Mouse (Mus musculus) neural tube, embryonic 13.5 days (tissue): ENCODE data around the gene Dffa. TPM values are rescaled to one million over a fixed set of nuclear protein-coding genes. Genes with fewer than 3 reads are reported as not detected.
A peak's percentile ranks its signal among the peaks of the same experiment; 100 is the strongest.

Source experiments
- ATAC-seq: fragments of 200-750 bp; cut with Nextera tagmentation; 2 replicates; pipeline ENCODE4 v1.8.0; 2017; ENCODE audit warnings: low read depth, mild to moderate bottlenecking, moderate TSS enrichment, moderate library complexity
- H3K27ac ChIP-seq: fragments of 300-500 bp; sonication (generic); replicated peaks from 2 replicates; pipeline ENCODE4 v1.5.1; 2015; ENCODE audit warnings: moderate library complexity, mild to moderate bottlenecking, inconsistent platforms
- H3K27me3 ChIP-seq: fragments of 300-500 bp; sonication (generic); 2 replicates; pipeline ENCODE4 v1.6.1; 2015; ENCODE audit warnings: mild to moderate bottlenecking, inconsistent platforms
- H3K36me3 ChIP-seq: fragments of 300-500 bp; sonication (generic); 2 replicates; pipeline ENCODE4 v1.6.1; 2015; ENCODE audit warnings: mild to moderate bottlenecking, inconsistent platforms
- H3K4me1 ChIP-seq: fragments of 300-500 bp; sonication (generic); replicated peaks from 2 replicates; pipeline ENCODE4 v1.6.1; 2015; ENCODE audit warnings: inconsistent platforms
- H3K4me2 ChIP-seq: fragments of 300-500 bp; sonication (generic); 2 replicates; pipeline ENCODE4 v1.6.1; 2015; ENCODE audit warnings: inconsistent platforms, mild to moderate bottlenecking, moderate library complexity
- H3K4me3 ChIP-seq: fragments of 300-500 bp; sonication (generic); 2 replicates; pipeline ENCODE4 v1.5.1; 2015; ENCODE audit warnings: mild to moderate bottlenecking, inconsistent platforms
- H3K9ac ChIP-seq: fragments of 300-500 bp; sonication (generic); 2 replicates; pipeline ENCODE4 v1.6.1; 2015; ENCODE audit warnings: moderate library complexity, mild to moderate bottlenecking, inconsistent platforms
- H3K9me3 ChIP-seq: fragments of 300-500 bp; sonication (generic); 2 replicates; pipeline ENCODE4 v1.6.1; 2016; ENCODE audit warnings: inconsistent platforms
- WGBS: fragments of 180-500 bp; shearing (Covaris S2); methylation state at CpG from one replicate; pipeline ENCODE4 v1.1.7; 2015; 5-methylcytosine and 5-hydroxymethylcytosine counted together
- polyA plus RNA-seq: library from polyadenylated mRNA; unstranded; fragments of >200 nt; fragmentation: Nextera tagmentation; extraction: Ambion mirVana; gene quantifications from 2 replicates; pipeline ENCODE4 v1.2.1, GENCODE M21; 2015

Gene Dffa
- polyA plus RNA-seq, 1 experiment from 2014 or later = 32.8 TPM

DNA sequence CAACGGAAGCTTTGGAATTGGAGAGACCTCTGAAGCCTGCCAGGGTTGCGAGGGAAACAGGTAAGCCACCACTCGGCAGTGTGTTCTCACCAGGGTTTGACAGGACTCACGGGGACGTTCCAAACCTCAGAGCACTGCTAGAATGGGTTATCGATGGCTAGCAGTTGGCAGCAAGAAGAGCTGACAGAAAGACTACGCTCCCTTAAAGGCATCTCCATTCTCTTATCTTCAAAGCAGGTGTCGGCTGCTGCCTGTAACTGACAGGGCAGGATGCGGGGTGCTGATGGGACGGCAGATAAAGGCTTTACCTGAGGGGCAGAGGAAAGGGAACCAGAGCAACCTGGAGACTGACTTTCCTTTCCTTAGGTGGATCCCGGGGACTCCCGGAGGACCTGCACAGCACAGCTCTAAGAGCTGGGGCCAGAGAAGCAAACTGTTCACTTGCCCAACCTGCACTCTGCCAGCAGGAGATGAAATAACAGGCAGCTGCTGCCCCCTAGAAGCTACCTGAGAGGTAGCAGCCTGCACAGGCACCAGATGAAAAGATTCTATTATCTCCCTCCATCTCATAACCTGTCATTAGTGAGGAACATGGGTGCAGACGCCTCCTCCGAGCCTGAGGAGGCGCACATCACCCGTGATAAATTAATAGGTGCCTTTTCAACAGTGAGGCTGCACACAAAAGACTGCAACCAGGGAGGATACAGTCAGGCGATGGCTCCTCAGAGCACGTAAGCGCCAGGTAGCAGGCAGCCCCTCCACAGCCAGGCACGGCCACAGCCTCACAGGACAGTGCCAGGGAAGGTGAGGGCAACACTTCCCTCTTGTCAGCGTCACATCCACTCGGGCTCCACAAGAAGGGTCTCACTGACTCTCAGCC, 37.0 kb upstream of the Dffa start:
- WGBS = 82% methylated on average over 22 of the region's 22 CpGs
- H3K9ac ChIP-seq = no peak overlapping the region; the same call in 1 of the 2 replicates

DNA sequence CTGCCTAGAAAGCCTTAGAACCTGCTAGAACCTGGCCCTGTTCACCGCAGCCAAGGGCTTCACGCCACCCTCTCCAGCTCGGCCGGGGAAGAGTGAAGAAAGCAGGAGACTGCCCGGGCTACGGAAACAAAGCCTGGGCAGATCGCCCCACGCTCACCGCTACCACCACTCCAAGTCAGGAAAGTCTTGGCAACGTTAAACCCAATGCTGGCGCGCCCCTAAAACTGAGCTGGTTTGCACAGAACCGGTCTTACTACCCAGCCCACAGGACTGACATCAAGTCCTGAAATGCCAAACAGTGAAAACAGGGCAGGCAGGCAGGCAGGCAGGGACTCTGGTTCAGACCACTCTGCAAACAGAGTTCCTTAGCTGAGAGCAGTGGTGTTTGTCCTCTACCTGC, 28.9 kb upstream of the Dffa start:
- Histone ChIP-seq H3K4me3 (no peak overlapping the region), H3K4me1 (peaks cover 32% of the 10 kb centered on the region), H3K4me2 (no peak overlapping the region), H3K36me3 (peaks cover 24% of the 10 kb centered on the region), H3K9me3 (no peaks in the 10 kb centered on the region), H3K27me3 (no peaks in the 10 kb centered on the region), H3K27ac (peak overlapping the region; percentile 79), H3K9ac (peak overlapping the region; percentile 26; the same call in 1 of the 2 replicates)
- whole genome bisulfite sequencing = 96% methylated on average over 13 of the region's 13 CpGs
- no peak for ATAC-seq

More for the DNA sequence above, 37.0 kb upstream of the Dffa start:
- H3K4me2 ChIP-seq = no peak overlapping the region
- H3K4me1 ChIP-seq = peaks cover 62% of the 10 kb centered on the region
- no peaks in the 10 kb centered on the region for H3K27me3 ChIP-seq
- peak; percentile 49; the same call in 1 of the 2 replicates for ATAC-seq
- peaks cover 2% of the 10 kb centered on the region; the same call in 1 of the 2 replicates for H3K36me3 ChIP-seq
- H3K9me3 ChIP-seq = no peaks in the 10 kb centered on the region
- H3K27ac ChIP-seq = peak overlapping the region; percentile 43; the same call in 1 of the 2 replicates
- no peak overlapping the region for H3K4me3 ChIP-seq

DNA sequence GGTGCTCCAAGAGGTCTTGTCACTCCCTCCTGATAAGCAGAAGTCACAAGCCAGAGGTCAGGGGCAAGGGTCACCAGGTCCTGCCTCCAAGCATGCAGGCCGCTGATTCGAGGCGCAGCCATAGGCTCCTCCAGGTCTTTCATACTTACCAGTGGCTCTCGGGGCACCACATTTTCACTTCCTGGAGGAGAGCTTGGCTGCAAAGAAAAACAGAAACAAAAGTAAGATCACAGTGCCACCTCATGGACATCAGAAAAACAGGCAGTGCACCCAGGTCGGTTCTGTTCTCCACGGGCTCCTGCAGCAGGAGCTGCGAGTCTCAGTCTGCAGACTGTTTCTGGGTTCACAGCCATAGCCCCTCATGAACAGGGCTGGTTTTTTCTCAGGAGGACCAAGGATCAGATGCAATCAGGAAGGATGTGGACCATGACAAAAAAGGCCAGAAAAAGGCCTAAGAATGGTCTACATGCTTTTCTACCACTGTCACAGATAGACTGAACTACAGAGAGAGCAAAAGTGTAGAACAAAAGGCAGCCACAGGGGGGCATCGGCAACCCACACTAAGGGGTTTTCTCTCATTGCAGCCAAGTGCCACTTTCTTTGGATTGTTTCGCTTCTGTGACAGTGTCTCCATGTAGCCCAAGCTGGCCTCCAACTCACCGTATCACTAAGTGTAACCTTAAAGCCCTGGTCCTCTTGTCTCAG, 27.9 kb upstream of the Dffa start:
- WGBS = 30% methylated on average over 10 of the region's 10 CpGs
- Histone ChIP-seq H3K36me3 (peaks cover 24% of the 10 kb centered on the region), H3K4me2 (no peak overlapping the region), H3K4me1 (peaks cover 22% of the 10 kb centered on the region), H3K27ac (peak overlapping the region; percentile 79), H3K9ac (no peak overlapping the region), H3K4me3 (no peak overlapping the region), H3K9me3 (no peaks in the 10 kb centered on the region), H3K27me3 (no peaks in the 10 kb centered on the region)
- peak; percentile 51 for ATAC-seq

DNA sequence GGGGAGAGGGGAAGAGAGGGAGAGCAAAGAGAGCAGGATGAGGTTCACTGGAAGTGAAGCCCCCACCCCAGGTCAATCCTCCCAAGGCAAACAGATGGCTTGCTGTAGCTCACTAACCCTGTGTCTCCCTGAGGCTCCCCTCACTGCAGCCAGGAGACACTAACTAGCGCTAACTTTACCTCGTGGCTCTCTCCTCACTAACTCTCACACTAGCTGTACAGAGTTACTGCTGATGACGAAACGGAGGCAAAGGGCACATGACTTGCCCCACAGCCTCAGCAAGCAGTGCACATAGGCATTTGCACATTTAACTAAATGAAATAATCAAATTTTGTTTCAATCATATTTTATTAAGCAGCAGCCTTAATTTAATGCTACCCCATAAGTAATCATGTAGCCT, 25.7 kb upstream of the Dffa start:
- Histone ChIP-seq H3K4me1 (peaks cover 25% of the 10 kb centered on the region), H3K36me3 (peaks cover 12% of the 10 kb centered on the region; the same call in 1 of the 2 replicates), H3K4me2 (no peak overlapping the region), H3K27ac (no peak overlapping the region), H3K27me3 (no peaks in the 10 kb centered on the region), H3K9ac (no peak overlapping the region), H3K9me3 (no peaks in the 10 kb centered on the region), H3K4me3 (no peak overlapping the region)
- ATAC-seq = no peak
- 56% methylated on average over 4 of the region's 4 CpGs for WGBS

DNA sequence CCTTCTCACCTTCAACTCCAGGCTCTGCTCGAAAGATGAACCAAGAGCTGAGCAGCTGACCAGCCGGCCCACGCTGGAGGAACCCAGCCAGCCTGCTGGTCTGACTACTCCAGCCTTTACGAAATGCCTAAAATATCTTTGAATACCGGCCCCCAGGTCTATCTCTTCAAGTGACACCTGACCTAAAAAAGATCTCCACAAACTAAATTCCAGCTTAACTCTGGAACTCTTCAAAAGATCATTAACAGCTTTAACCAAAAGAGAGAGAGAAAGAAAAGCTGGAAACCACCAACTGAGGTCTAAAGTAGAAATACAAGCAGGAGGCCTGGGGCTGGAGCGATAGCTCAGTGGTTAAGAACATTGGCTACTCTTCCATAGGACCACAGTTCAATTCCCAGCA, 24.3 kb upstream of the Dffa start:
- Histone ChIP-seq H3K9ac (no peak overlapping the region), H3K9me3 (no peaks in the 10 kb centered on the region), H3K4me1 (peaks cover 25% of the 10 kb centered on the region), H3K27ac (no peak overlapping the region), H3K4me2 (no peak overlapping the region), H3K36me3 (peaks cover 9% of the 10 kb centered on the region; the same call in 1 of the 2 replicates), H3K4me3 (no peak overlapping the region), H3K27me3 (no peaks in the 10 kb centered on the region)
- WGBS = 92% methylated on average over 6 of the region's 6 CpGs
- ATAC-seq = no peak

DNA sequence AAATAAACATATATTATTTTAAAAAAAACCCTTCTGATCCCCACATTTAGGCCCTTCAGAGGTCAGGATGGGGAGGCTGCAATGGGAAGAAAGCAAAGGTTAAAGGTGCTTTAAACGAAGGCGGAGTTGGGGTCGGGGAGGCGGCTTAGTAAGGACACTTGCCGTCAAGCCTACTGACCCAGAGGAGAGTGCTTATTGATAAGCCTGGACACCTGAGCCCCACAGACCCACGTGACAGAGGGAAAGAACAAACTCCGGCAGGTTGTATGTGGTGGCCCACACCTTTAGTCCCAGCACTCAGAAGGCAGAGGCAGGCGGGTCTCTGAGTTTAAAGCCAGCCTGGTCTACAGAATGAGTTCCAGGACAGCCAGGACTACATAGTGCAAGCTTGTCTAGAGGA, 23.8 kb upstream of the Dffa start:
- Histone ChIP-seq H3K4me3 (no peak overlapping the region), H3K27me3 (no peaks in the 10 kb centered on the region), H3K9me3 (no peaks in the 10 kb centered on the region), H3K9ac (no peak overlapping the region), H3K36me3 (peaks cover 5% of the 10 kb centered on the region; the same call in 1 of the 2 replicates), H3K4me2 (no peak overlapping the region), H3K4me1 (peaks cover 21% of the 10 kb centered on the region), H3K27ac (no peak overlapping the region)
- ATAC-seq = no peak
- WGBS = 90% methylated on average over 8 of the region's 8 CpGs

DNA sequence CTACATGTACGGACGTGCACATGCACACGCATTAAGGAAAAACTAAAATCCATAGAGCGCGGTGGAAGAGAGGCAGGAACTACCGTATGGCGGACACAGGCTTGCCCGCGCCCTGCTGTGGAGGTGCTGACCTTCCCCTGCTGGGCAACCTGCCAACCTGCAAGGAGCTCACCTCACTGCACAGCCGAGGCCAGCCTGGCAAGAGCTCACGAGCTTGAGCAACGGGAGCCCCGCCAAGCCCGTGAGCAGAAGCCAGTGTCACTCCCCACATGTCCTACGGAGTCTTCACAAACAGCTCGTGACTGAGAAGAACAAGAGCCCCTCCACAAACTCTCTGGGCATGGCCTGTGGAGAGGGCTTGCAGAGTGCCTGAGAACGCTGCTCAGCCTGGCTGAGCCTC, 22.4 kb upstream of the Dffa start:
- H3K4me1 ChIP-seq = peaks cover 10% of the 10 kb centered on the region
- peak; percentile 51; the same call in 1 of the 2 replicates for ATAC-seq
- H3K4me2 ChIP-seq = no peak overlapping the region
- H3K27ac ChIP-seq = no peak overlapping the region
- no peaks in the 10 kb centered on the region for H3K36me3 ChIP-seq
- no peaks in the 10 kb centered on the region for H3K27me3 ChIP-seq
- WGBS = 76% methylated on average over 17 of the region's 17 CpGs
- no peak overlapping the region for H3K4me3 ChIP-seq
- H3K9me3 ChIP-seq = no peaks in the 10 kb centered on the region
- no peak overlapping the region for H3K9ac ChIP-seq

DNA sequence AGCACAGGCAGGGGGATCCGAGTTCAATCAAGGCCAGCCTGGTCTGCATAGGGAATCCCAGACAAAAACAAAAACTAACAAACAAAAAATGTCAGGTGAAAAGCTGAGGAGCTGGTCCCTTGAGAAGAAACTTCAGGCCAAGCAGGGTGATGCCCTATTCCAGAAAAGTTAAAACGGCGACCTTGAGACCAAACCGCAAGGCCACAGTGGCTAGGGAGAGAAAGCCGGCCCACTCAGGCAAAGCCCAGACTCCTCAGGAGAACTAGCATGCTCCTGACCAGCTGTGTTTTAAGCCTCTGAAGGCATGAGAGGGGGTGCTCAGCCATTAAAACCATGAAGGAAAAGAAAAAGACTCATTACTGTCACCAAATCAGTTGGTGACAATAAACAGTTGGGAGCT, 18.6 kb upstream of the Dffa start:
- Histone ChIP-seq H3K27ac (no peak overlapping the region), H3K4me3 (no peak overlapping the region), H3K27me3 (no peaks in the 10 kb centered on the region), H3K9ac (no peak overlapping the region), H3K4me1 (peaks cover 7% of the 10 kb centered on the region), H3K9me3 (no peaks in the 10 kb centered on the region), H3K36me3 (no peaks in the 10 kb centered on the region), H3K4me2 (no peak overlapping the region)
- WGBS = 85% methylated on average over 5 of the region's 5 CpGs
- ATAC-seq = no peak

DNA sequence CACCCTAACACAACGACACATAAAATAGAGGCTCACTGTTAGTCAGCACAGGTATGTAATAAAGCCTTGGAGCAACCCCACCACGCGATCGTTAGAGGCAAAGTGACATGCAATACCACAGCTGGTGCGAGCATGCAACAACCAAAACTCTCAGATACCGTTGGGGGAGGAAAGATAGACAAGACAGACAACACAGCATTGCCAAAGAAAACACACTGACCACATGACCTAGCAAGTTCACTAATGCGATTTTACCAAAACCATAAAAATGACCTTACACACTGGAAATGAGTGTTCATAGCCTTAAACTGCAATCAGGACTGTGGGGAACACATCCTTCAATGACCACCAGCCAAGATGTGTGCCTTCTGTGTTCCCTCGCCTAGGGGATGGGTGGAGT, 12.6 kb upstream of the Dffa start:
- Histone ChIP-seq H3K27me3 (no peaks in the 10 kb centered on the region), H3K36me3 (peaks cover 25% of the 10 kb centered on the region), H3K4me1 (no peaks in the 10 kb centered on the region), H3K9me3 (no peaks in the 10 kb centered on the region), H3K9ac (no peak overlapping the region), H3K4me2 (no peak overlapping the region), H3K4me3 (no peak overlapping the region), H3K27ac (no peak overlapping the region)
- no peak for ATAC-seq
- WGBS = 91% methylated on average over 8 of the region's 8 CpGs

DNA sequence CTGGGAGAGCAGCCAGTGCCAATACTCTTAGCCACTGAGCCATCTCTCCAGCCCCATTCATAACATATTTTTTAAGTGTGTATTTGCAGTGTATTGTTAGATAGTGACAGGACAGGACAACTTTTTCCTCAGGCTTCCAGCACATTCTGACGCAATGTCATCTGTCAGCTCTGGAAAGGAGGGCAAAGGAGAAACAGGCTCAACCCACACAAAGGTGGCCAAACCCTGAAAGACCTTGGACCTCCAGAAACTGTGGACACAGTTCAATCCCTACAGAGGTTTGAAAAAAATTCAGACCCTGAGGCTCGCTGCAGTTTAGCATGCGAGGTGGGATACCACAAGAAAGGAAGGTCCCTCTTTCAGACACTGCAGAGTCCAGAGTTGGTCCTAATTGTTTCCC, 6.0 kb upstream of the Dffa start:
- H3K9ac ChIP-seq = 0 out of 2 replicates have a peak overlapping the region, but pooled peaks have one; percentile 94
- no peak overlapping the region for H3K27ac ChIP-seq
- H3K36me3 ChIP-seq = peaks cover 13% of the 10 kb centered on the region
- peak overlapping the region; percentile 90 for H3K4me2 ChIP-seq
- peaks cover 17% of the 10 kb centered on the region for H3K4me1 ChIP-seq
- H3K4me3 ChIP-seq = peak overlapping the region; percentile 93; the same call in 1 of the 2 replicates
- no peaks in the 10 kb centered on the region for H3K9me3 ChIP-seq
- WGBS = 89% methylated on average over 3 of the region's 3 CpGs
- no peak for ATAC-seq
- no peaks in the 10 kb centered on the region; the same call in 1 of the 2 replicates for H3K27me3 ChIP-seq

DNA sequence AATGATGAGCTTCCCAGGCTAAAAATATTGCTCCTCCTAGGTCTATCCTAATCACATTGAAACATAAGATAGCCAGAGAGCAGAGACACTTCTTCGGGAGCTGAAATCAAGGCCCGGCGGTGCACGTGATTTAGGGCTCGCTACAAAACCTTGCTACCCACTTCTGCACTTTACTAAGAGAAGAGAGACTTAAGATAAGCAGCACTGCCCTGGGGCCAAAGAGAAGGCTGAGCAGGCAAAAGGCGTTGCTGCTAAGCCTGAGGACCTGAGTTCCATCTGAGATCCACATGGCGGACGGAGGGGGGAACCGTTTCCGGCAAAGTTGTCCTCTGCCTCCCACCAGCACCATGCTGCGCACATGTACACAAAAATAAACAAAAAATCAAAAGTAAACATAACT, 5.4 kb upstream of the Dffa start:
- Histone ChIP-seq H3K9ac (peak overlapping the region; percentile 94), H3K4me3 (peak overlapping the region; percentile 93), H3K27me3 (no peaks in the 10 kb centered on the region; the same call in 1 of the 2 replicates), H3K36me3 (peaks cover 8% of the 10 kb centered on the region; the same call in 1 of the 2 replicates), H3K4me1 (peaks cover 17% of the 10 kb centered on the region), H3K27ac (no peak overlapping the region), H3K4me2 (peak overlapping the region; percentile 90), H3K9me3 (no peaks in the 10 kb centered on the region)
- WGBS = 21% methylated on average over 11 of the region's 11 CpGs
- ATAC-seq = no peak
